Mouse (Mus musculus): ENCODE measurements around the gene Lrrk2.

The Lrrk2 gene

GRCm38 (mm10) chr15:91672645-91673568 lies at the start of gene Lrrk2:
Lrrk2 (plus strand) TSS chr15:91673175.
- peak; percentile 71 to 74 for DNase-seq (ENCODE audit: low spot score in 2 of 2)

- DNase-seq (ENCODE audit: low spot score in 2 of 2), result no peak
Measured at GRCm38 (mm10) chr15:91624475-91624874, 48.5 kb upstream of the Lrrk2 start.

- DNase-seq (ENCODE audit: low spot score in 2 of 2), result no peak
Measured at GRCm38 (mm10) chr15:91629137-91629536, 43.8 kb upstream of the Lrrk2 start.

GRCm38 (mm10) chr15:91632473-91632872 lies 40.5 kb upstream of the Lrrk2 start:
- no peak for DNase-seq (ENCODE audit: low spot score in 2 of 2)

GRCm38 (mm10) chr15:91633051-91633450 lies 39.9 kb upstream of the Lrrk2 start:
- no peak for DNase-seq (ENCODE audit: low spot score in 2 of 2)

GRCm38 (mm10) chr15:91633806-91634205 lies 39.2 kb upstream of the Lrrk2 start:
- no peak for DNase-seq (ENCODE audit: low spot score in 2 of 2)

- DNase-seq (ENCODE audit: low spot score in 2 of 2), result no peak
Measured at GRCm38 (mm10) chr15:91634236-91634635, 38.7 kb upstream of the Lrrk2 start.

GRCm38 (mm10) chr15:91641631-91642030 lies 31.3 kb upstream of the Lrrk2 start:
- DNase-seq (ENCODE audit: low spot score in 2 of 2), result no peak

GRCm38 (mm10) chr15:91642682-91643306 lies 30.2 kb upstream of the Lrrk2 start:
- no peak for DNase-seq (ENCODE audit: low spot score in 2 of 2)

GRCm38 (mm10) chr15:91643632-91644348 lies 29.2 kb upstream of the Lrrk2 start:
- DNase-seq (ENCODE audit: low spot score in 2 of 2), result no peak

GRCm38 (mm10) chr15:91650270-91650669 lies 22.7 kb upstream of the Lrrk2 start:
- no peak for DNase-seq (ENCODE audit: low spot score in 2 of 2)

- peak in 1 of 2 experiments; percentile 11 for DNase-seq (ENCODE audit: low spot score in 2 of 2)
Measured at GRCm38 (mm10) chr15:91651493-91651892, 21.5 kb upstream of the Lrrk2 start.

GRCm38 (mm10) chr15:91658227-91658626 lies 14.7 kb upstream of the Lrrk2 start:
- DNase-seq (ENCODE audit: low spot score in 2 of 2), result no peak

GRCm38 (mm10) chr15:91660277-91661078 lies 12.5 kb upstream of the Lrrk2 start:
- DNase-seq (ENCODE audit: low spot score in 2 of 2), result no peak

- DNase-seq (ENCODE audit: low spot score in 2 of 2), result no peak
Measured at GRCm38 (mm10) chr15:91661079-91661369, 12.0 kb upstream of the Lrrk2 start.

- no peak for DNase-seq (ENCODE audit: low spot score in 2 of 2)
Measured at GRCm38 (mm10) chr15:91664586-91665132, 8.3 kb upstream of the Lrrk2 start.

- no peak for DNase-seq (ENCODE audit: low spot score in 2 of 2)
Measured at GRCm38 (mm10) chr15:91665530-91665929, 7.4 kb upstream of the Lrrk2 start.

- no peak for DNase-seq (ENCODE audit: low spot score in 2 of 2)
Measured at GRCm38 (mm10) chr15:91671216-91671615, 1.8 kb upstream of the Lrrk2 start.

GRCm38 (mm10) chr15:91671987-91672386 lies 988 bp upstream of the Lrrk2 start:
- no peak for DNase-seq (ENCODE audit: low spot score in 2 of 2)

- DNase-seq (ENCODE audit: low spot score in 2 of 2), result peak in 1 of 2 experiments; percentile 23
Measured at GRCm38 (mm10) chr15:91673569-91673905, 562 bp downstream of the Lrrk2 start.

- DNase-seq (ENCODE audit: low spot score in 2 of 2), result no peak
Measured at GRCm38 (mm10) chr15:91680116-91680515, 7.1 kb downstream of the Lrrk2 start.
